Mouse (Mus musculus): Measurements from ENCODE around the gene Map2k1. TPM values are rescaled to one million over a fixed set of nuclear protein-coding genes. Genes with fewer than 3 reads are reported as not detected.
A peak's percentile ranks its signal among the peaks of the same experiment; 100 is the strongest.

Gene Map2k1
- polyA plus RNA-seq, 1 experiment from 2014 or later: 63.7 TPM

DNA sequence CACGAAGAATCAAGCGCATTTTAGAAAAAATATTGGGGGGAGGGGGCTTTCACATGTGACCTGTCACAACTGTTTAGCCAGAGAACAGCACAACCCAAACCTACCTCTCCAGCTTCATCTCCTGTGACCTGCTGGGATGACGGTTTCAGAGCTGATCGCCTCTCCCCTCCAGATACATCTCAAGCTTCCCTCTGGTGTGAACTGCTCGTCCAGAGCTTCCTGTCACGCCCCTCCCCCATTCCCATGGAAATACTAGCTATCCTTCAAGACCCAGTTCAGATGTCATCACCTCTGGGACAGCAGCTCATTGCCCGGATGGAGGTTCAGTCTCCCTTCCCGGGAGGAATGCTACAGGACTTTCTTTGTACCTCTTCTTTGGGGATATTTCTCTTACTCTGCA is 12.8 kb downstream of the Map2k1 start:
- no peak overlapping the region for H3K4me3 ChIP-seq
- H3K9ac ChIP-seq (replicated peaks): no peak overlapping the region
- 63% methylated on average over 8 of the region's 8 CpGs for WGBS
- H3K4me1 ChIP-seq: peaks cover 17% of the 10 kb centered on the region; the same call in 1 of the 2 replicates
- ATAC-seq (ENCODE audit: low FRiP score, low read depth): no peak
- 0 out of 2 replicates have a peak overlapping the region, but pooled peaks have one; percentile 20 for H3K27ac ChIP-seq (replicated peaks)
- no peaks in the 10 kb centered on the region for H3K36me3 ChIP-seq
- no peaks in the 10 kb centered on the region for H3K9me3 ChIP-seq
- H3K27me3 ChIP-seq: no peaks in the 10 kb centered on the region
- 0 out of 2 replicates have a peak overlapping the region, but pooled peaks have one; percentile 1 for H3K4me2 ChIP-seq (replicated peaks)

DNA sequence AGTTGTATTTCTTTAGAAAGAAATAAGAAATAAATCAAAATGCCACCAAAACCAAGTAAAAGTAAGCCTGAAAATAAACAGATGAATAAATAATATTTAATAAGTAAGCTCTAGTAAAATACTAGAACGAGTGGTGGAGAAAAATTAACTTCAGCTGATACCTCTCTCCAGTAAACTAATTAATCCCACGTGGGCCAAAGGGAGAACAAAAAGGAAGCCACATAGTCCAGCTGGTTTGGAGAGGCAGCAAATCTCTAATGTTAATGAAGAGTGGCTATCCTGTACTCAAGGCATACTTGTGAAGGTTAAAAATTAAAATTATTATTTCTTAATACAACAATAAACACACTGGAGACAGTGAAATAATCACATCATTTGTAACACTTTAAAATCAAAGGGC is 13.3 kb downstream of the Map2k1 start:
- WGBS: 69% methylated on average over 2 of the region's 2 CpGs
- no peak for ATAC-seq (ENCODE audit: low FRiP score, low read depth)
- Histone ChIP-seq H3K4me2 (replicated peaks) (no peak overlapping the region), H3K9me3 (no peaks in the 10 kb centered on the region), H3K4me1 (peaks cover 17% of the 10 kb centered on the region; the same call in 1 of the 2 replicates), H3K4me3 (no peak overlapping the region), H3K27ac (replicated peaks) (0 out of 2 replicates have a peak overlapping the region, but pooled peaks have one; percentile 20), H3K36me3 (no peaks in the 10 kb centered on the region), H3K9ac (replicated peaks) (no peak overlapping the region), H3K27me3 (no peaks in the 10 kb centered on the region)

DNA sequence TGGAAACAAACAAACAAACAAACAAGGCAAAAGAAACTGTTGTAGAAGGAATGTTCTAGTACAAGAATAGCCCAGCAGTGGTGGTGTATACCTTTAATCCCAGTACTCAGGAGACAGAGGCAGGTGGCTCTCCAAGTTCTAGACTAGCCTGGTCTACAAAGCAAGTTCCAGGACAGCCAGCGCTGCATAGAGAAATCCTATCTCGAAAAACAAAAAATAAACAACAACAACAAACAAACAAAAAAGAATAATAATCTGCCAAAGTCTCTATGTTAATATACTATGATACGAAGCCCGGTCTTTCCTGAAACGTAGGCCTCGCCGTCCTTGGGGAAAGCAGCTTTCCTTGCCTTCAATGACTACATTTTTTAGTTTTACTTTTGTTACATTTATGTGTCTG is 17.4 kb downstream of the Map2k1 start:
- H3K27me3 ChIP-seq: no peaks in the 10 kb centered on the region
- H3K9ac ChIP-seq (replicated peaks): no peak overlapping the region
- H3K36me3 ChIP-seq: no peaks in the 10 kb centered on the region
- no peaks in the 10 kb centered on the region for H3K9me3 ChIP-seq
- no peak overlapping the region for H3K4me3 ChIP-seq
- H3K4me2 ChIP-seq (replicated peaks): no peak overlapping the region
- no peak for ATAC-seq (ENCODE audit: low FRiP score, low read depth)
- no peak overlapping the region for H3K27ac ChIP-seq (replicated peaks)
- 99% methylated on average over 7 of the region's 7 CpGs for WGBS
- peaks cover 19% of the 10 kb centered on the region for H3K4me1 ChIP-seq

DNA sequence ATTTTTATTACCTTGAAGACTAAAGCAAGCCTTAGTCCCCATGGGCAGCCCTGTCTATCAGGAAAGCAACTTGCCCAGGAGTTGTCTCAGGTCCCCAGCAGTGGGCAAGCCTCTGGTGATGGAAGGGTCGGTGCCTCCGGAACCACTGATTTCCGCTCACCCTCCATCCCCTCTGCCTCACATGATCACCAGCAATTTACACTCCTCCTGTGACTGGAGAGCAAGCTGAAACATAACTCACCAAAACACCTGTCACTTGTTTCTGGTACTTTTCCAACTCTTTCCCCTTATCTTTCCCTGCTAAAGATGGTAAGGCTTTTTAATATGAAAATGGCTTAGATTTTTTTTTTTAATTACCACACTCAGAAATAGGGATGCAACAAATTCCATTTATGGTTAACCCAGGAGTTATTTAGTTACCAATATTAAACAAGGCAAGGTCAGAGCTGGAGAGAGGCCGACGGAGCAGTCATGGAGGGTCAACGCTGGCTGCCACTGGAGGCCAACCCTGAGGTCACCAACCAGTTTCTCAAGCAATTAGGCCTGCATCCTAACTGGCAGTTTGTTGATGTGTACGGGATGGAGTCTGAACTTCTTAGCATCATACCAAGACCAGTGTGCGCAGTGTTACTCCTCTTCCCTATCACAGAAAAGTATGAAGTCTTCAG is 18.5 kb downstream of the Map2k1 start, which contains the start of gene Uchl4:
Gene Uchl4 (plus strand): TSS at position 434 of the 668 bp plus-strand sequence.
- ATAC-seq (ENCODE audit: low FRiP score, low read depth): no peak
- H3K9me3 ChIP-seq: no peaks in the 10 kb centered on the region
- no peak within 1 kb of the TSS for H3K4me2 ChIP-seq (replicated peaks)
- no peak within 1 kb of the TSS for H3K4me3 ChIP-seq
- no peaks in the 10 kb centered on the region for H3K27me3 ChIP-seq
- H3K27ac ChIP-seq (replicated peaks): no peak within 1 kb of the TSS
- no peaks in the 10 kb centered on the region for H3K36me3 ChIP-seq
- peaks cover 16% of the 10 kb centered on the region for H3K4me1 ChIP-seq
- no peak within 1 kb of the TSS for H3K9ac ChIP-seq (replicated peaks)
- 92% methylated on average over 8 of the region's 8 CpGs for WGBS

DNA sequence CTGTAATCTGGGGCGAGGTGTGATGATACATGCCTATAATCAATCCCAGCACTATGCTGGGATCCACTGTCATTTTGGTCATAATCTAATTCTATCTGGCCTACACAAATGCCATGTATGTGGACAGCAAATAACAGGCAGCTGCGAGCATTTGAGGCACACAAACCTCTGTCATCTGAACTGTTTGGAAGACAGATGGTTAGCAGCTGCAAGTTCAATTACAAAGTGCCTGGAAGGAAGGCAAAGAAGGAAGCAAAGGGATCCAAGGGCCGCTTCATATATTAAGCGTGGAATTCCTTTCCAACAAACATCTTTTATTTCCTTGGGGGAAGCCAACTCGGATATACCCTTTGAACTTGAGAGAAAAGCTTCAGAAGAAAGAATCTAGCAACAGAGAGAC is 19.8 kb downstream of the Map2k1 start:
- Histone ChIP-seq H3K27me3 (no peaks in the 10 kb centered on the region), H3K36me3 (no peaks in the 10 kb centered on the region), H3K27ac (replicated peaks) (no peak overlapping the region), H3K9ac (replicated peaks) (no peak overlapping the region), H3K4me1 (peaks cover 21% of the 10 kb centered on the region), H3K9me3 (no peaks in the 10 kb centered on the region), H3K4me3 (no peak overlapping the region), H3K4me2 (replicated peaks) (no peak overlapping the region)
- ATAC-seq (ENCODE audit: low FRiP score, low read depth): no peak
- WGBS: 67% methylated on average over 5 of the region's 5 CpGs

DNA sequence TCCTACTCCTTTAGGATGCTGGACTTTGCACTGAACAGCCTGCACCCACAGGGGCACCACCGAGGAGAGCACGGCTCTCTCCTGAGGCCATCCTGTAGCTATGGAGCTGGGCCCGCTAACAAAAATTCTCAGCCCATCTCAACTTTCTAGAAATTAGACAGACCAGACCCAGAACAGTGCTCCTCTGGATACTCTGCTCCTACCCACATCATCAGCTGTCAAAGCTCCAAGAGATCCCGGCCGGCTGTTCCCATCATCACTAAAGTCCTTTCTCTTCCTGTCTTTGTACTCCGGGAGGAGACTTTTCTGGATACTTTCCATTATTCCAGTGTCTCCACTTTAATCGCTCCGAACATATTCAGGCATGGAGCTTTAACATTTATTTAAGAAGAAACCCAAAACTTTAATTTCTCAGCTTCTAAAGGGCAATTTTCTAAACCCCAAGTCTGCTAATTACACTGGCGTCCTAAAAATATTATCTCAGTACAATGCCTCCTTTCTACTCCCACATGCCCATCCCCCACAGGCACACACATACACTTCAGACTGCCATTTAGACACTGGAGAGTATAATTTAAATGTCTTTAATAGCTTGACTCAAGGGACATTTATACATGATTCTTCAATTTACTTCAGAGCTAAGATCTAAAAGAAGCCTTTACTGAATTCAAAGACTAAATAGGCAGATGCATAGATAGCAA is 21.0 kb downstream of the Map2k1 start:
- H3K27ac ChIP-seq (replicated peaks): 0 out of 2 replicates have a peak overlapping the region, but pooled peaks have one; percentile 22

DNA sequence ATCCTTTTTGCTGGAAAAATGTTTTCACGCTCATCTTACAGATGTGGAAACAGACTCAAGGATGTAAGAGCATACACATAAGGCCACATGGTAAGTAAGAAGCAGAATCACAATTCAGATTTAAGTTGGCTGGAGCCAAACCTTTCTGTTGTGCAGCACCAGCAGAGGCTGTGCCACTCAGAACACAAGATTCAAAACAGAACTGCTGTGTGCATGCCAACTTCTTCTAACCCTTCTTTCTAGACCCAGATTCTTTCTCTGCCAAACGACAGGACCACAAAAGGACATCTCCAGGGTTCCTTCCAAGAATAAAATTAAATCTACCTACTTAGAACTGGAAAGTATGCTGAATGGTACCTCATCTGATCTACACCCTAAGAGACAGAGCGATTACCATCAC is 21.8 kb downstream of the Map2k1 start:
- WGBS: 91% methylated on average over 3 of the region's 3 CpGs
- Histone ChIP-seq H3K4me2 (replicated peaks) (no peak overlapping the region), H3K36me3 (no peaks in the 10 kb centered on the region), H3K4me1 (peaks cover 21% of the 10 kb centered on the region), H3K9ac (replicated peaks) (no peak overlapping the region), H3K9me3 (no peaks in the 10 kb centered on the region), H3K27me3 (no peaks in the 10 kb centered on the region), H3K27ac (replicated peaks) (no peak overlapping the region), H3K4me3 (no peak overlapping the region)
- no peak for ATAC-seq (ENCODE audit: low FRiP score, low read depth)

More for the DNA sequence above, 21.0 kb downstream of the Map2k1 start:
- Histone ChIP-seq H3K4me2 (replicated peaks) (no peak overlapping the region), H3K27me3 (no peaks in the 10 kb centered on the region), H3K9me3 (no peaks in the 10 kb centered on the region), H3K4me3 (no peak overlapping the region), H3K36me3 (no peaks in the 10 kb centered on the region), H3K9ac (replicated peaks) (no peak overlapping the region), H3K4me1 (peaks cover 21% of the 10 kb centered on the region)
- no peak for ATAC-seq (ENCODE audit: low FRiP score, low read depth)
- 69% methylated on average over 9 of the region's 9 CpGs for WGBS

DNA sequence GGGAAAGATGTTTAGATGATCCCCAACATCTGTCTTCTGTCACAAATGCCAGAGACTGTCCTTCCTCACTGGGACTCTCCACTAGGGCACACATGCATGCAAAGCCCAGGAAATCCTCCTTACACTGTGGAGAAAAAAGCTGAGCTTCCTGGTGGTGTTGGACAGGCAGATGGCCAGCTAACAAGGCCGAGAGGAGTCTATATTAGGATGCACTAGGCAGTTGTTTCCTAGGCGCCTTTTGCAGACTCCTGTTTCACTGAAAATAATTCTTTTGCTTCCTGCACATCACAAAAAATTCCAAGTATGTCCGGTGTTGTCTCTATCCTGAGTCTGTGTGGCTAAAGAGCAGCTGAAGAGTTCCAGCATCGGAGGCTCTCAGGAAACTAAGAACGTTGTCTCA is 22.3 kb downstream of the Map2k1 start:
- Histone ChIP-seq H3K9me3 (no peaks in the 10 kb centered on the region), H3K27me3 (no peaks in the 10 kb centered on the region), H3K9ac (replicated peaks) (no peak overlapping the region), H3K36me3 (no peaks in the 10 kb centered on the region), H3K4me1 (peaks cover 21% of the 10 kb centered on the region), H3K4me2 (replicated peaks) (no peak overlapping the region), H3K27ac (replicated peaks) (no peak overlapping the region), H3K4me3 (no peak overlapping the region)
- ATAC-seq (ENCODE audit: low FRiP score, low read depth): no peak
- WGBS: 75% methylated on average over 5 of the region's 5 CpGs

DNA sequence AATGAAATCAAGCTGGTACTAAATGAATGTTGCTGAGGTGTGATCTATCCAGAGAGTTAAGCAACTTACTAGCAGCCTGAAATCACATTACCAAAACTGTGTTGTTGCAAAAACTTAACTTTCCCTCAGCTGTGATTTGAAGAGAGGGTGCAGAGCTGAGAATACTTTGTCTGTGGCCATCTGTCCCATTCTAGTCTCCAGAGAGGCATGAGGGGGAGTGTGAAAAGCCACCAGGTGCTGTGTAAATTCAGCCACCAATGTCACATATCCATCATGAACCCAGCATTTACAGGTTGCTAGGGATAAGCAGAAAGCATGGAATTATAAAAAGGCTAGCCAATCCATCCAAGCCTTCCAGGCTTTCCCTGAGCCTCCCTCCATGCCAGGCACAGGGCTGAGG is 24.5 kb downstream of the Map2k1 start:
- Histone ChIP-seq H3K9me3 (no peaks in the 10 kb centered on the region), H3K9ac (replicated peaks) (no peak overlapping the region), H3K4me2 (replicated peaks) (no peak overlapping the region), H3K36me3 (no peaks in the 10 kb centered on the region), H3K27ac (replicated peaks) (no peak overlapping the region), H3K4me1 (peaks cover 21% of the 10 kb centered on the region), H3K27me3 (no peaks in the 10 kb centered on the region), H3K4me3 (no peak overlapping the region)
- ATAC-seq (ENCODE audit: low FRiP score, low read depth): no peak

DNA sequence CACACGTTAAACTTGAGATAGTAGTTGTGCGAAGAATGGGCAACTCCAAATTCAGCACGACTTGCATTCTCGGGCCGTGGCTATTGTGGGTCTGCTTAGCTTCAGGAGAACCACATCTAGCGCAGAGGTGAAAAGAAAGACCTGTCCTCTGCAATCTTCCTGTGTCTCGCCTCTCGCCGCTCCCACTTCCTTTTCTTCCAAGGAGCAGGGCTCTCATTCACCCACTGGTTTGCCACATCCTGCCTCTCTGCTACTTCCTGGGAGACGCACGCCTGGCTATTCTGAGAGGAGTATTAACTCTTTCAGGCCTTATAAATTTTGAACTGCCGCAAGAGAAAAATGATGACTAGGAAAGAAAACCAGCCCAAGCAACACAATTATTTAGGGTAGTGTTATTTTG is 25.7 kb downstream of the Map2k1 start:
- ATAC-seq (ENCODE audit: low FRiP score, low read depth): no peak

DNA sequence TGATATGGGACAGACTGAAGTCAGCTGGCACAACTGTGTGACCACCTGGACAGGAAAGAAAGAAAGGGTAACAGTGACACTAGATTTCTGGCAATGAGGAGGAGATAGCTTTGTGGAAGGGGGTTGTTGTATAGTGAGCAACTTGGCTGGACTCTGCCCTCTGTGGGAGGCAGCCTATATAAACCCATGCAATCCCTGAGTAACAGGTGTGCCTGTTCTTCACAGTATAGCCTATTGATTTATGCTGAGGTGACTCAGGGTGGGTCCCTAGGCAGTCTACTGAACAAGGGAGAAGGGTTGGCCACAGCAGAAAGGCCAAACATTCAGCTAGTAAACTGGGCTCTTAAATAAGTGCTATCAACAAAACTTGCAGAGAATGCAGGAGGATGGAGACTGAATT is 27.6 kb downstream of the Map2k1 start:
- H3K4me2 ChIP-seq (replicated peaks): no peak overlapping the region
- H3K27me3 ChIP-seq: no peaks in the 10 kb centered on the region
- no peak overlapping the region for H3K4me3 ChIP-seq
- no peak overlapping the region for H3K27ac ChIP-seq (replicated peaks)
- no peak for ATAC-seq (ENCODE audit: low FRiP score, low read depth)
- no peaks in the 10 kb centered on the region for H3K36me3 ChIP-seq
- no peak overlapping the region for H3K9ac ChIP-seq (replicated peaks)
- no peaks in the 10 kb centered on the region for H3K9me3 ChIP-seq
- peaks cover 7% of the 10 kb centered on the region; the same call in 1 of the 2 replicates for H3K4me1 ChIP-seq

More for the DNA sequence above, 25.7 kb downstream of the Map2k1 start:
- Histone ChIP-seq H3K4me1 (peaks cover 18% of the 10 kb centered on the region), H3K4me2 (replicated peaks) (no peak overlapping the region), H3K27ac (replicated peaks) (no peak overlapping the region), H3K9me3 (no peaks in the 10 kb centered on the region), H3K36me3 (no peaks in the 10 kb centered on the region), H3K9ac (replicated peaks) (no peak overlapping the region), H3K27me3 (no peaks in the 10 kb centered on the region), H3K4me3 (no peak overlapping the region)
- WGBS: 89% methylated on average over 12 of the region's 12 CpGs

DNA sequence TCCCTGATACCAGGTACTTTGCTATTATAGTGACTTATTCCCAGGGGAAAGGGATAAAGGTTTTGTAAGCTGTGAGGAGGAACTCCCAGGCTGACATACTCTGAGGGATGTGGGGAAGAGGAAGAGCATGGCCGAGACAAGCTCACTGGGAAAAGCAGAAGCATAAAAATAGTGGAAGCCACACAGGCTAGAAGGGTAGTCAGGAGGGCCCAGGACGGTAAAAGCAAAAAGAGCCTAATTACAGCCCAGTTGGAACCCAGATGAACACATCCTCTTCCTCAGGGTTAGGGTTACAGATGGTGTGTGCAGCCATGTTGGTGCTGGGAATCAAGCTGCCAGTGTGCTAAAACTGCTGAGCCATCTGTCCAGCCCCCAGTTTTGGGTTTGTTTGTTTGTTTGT is 31.3 kb downstream of the Map2k1 start:
- Histone ChIP-seq H3K4me1 (0 out of 2 replicates have a peak, but pooled peaks cover 7% of the 10 kb centered on the region), H3K9ac (replicated peaks) (no peak overlapping the region), H3K9me3 (no peaks in the 10 kb centered on the region), H3K27ac (replicated peaks) (no peak overlapping the region), H3K36me3 (no peaks in the 10 kb centered on the region), H3K4me2 (replicated peaks) (no peak overlapping the region), H3K4me3 (no peak overlapping the region), H3K27me3 (no peaks in the 10 kb centered on the region)
- 88% methylated on average over 2 of the region's 2 CpGs for WGBS
- ATAC-seq (ENCODE audit: low FRiP score, low read depth): no peak

All from midbrain, embryonic 12.5 days (tissue).